Mouse (Mus musculus) heart, embryonic 14.5 days (tissue): Measurements from ENCODE around the gene A930002H24Rik. TPM values are rescaled to one million over a fixed set of nuclear protein-coding genes. Genes with fewer than 3 reads are reported as not detected.
A peak's percentile ranks its signal among the peaks of the same experiment; 100 is the strongest.

ENCODE experiments used
- ATAC-seq: fragments of 200-750 bp; cut with Nextera tagmentation; 2 replicates; pipeline ENCODE4 v1.8.0; 2017; ENCODE audit warnings: low read depth, moderate TSS enrichment; ENCODE audit not compliant: insufficient number of reproducible peaks, insufficient read depth, low FRiP score
- H3K27ac ChIP-seq, 2 experiments: fragments of 200-500 bp in 1 of 2; fragments of 300-500 bp in 1 of 2; sonication (generic) in 1 of 2; replicated peaks in 1 of 2; 2 replicates each; pipeline ENCODE4 v1.5.1; 2012 to 2014; ENCODE audit warnings: low read depth in 2 of 2, low read length in 2 of 2, control low read depth in 1 of 2, mild to moderate bottlenecking in 1 of 2, mixed read lengths in 1 of 2; ENCODE audit not compliant: control insufficient read depth in 1 of 2, insufficient read depth in 1 of 2
- H3K27me3 ChIP-seq: fragments of 300-500 bp; sonication (generic); 2 replicates; pipeline ENCODE4 v1.6.1; 2014; ENCODE audit warnings: mild to moderate bottlenecking, low read length, control low read depth; ENCODE audit not compliant: control insufficient read depth, insufficient read depth
- H3K36me3 ChIP-seq: fragments of 300-500 bp; sonication (generic); 2 replicates; pipeline ENCODE4 v1.6.1; 2014; ENCODE audit warnings: mild to moderate bottlenecking, control low read depth, low read length, mixed read lengths; ENCODE audit not compliant: control insufficient read depth, insufficient read depth
- H3K4me1 ChIP-seq, 2 experiments: fragments of 200-500 bp in 1 of 2; fragments of 300-500 bp in 1 of 2; sonication (generic) in 1 of 2; 2 replicates each; pipeline ENCODE4 v1.6.1; 2012 to 2014; ENCODE audit warnings: low read length in 2 of 2, control low read depth in 1 of 2, mixed read lengths in 1 of 2; ENCODE audit not compliant: control insufficient read depth in 2 of 2, insufficient read depth in 2 of 2
- H3K4me2 ChIP-seq: fragments of 300-500 bp; sonication (generic); 2 replicates; pipeline ENCODE4 v1.6.1; 2014; ENCODE audit warnings: mild to moderate bottlenecking, low read length
- H3K4me3 ChIP-seq, 2 experiments: fragments of 200-500 bp in 1 of 2; fragments of 300-500 bp in 1 of 2; sonication (generic) in 1 of 2; 2 replicates each; pipeline ENCODE4 v1.5.1; 2012 to 2014; ENCODE audit warnings: low read length in 2 of 2, mild to moderate bottlenecking in 2 of 2, control low read depth in 1 of 2, low read depth in 1 of 2, moderate library complexity in 1 of 2; ENCODE audit not compliant: control insufficient read depth in 1 of 2, insufficient read depth in 1 of 2
- H3K9ac ChIP-seq: fragments of 300-500 bp; sonication (generic); 2 replicates; pipeline ENCODE4 v1.6.1; 2014; ENCODE audit warnings: mild to moderate bottlenecking, low read length
- H3K9me3 ChIP-seq: fragments of 300-500 bp; sonication (generic); 2 replicates; pipeline ENCODE4 v1.6.1; 2016; ENCODE audit warnings: low read length, control low read depth; ENCODE audit not compliant: control insufficient read depth
- WGBS: fragments of 180-500 bp; shearing (Covaris S2); extraction: QIAGEN DNeasy Blood & Tissue Kit; methylation state at CpG from one replicate; pipeline ENCODE4 v1.1.7; 2014; 5-methylcytosine and 5-hydroxymethylcytosine counted together
- polyA plus RNA-seq: library from polyadenylated mRNA; unstranded; fragments of >200 nt; fragmentation: Nextera tagmentation; extraction: Ambion mirVana; gene quantifications from 2 replicates; pipeline ENCODE4 v1.2.1, GENCODE M21; 2014

The A930002H24Rik gene
- 3.3 and 3.6 TPM in 2 replicates for polyA plus RNA-seq

GRCm38 (mm10) chr17:63863647-63864149 lies at the start of gene A930002H24Rik:
Gene A930002H24Rik (minus strand): TSS chr17:63863791.
- H3K4me1 ChIP-seq, result peaks cover 2 to 19% of the 10 kb centered on the region in 2 experiments; a peak in 3 of 4 replicates
- H3K27me3 ChIP-seq, result no peaks in the 10 kb centered on the region
- under 1% methylated on average over 55 of the region's 55 CpGs for WGBS
- H3K9me3 ChIP-seq, result no peaks in the 10 kb centered on the region
- peak within 1 kb of the TSS; percentile 79 for H3K4me2 ChIP-seq
- H3K36me3 ChIP-seq, result no peaks in the 10 kb centered on the region
- H3K27ac ChIP-seq, result peak within 1 kb of the TSS; percentile 78 to 80
- H3K9ac ChIP-seq, result peak within 1 kb of the TSS; percentile 93
- peak within 1 kb of the TSS; percentile 91 to 94 for H3K4me3 ChIP-seq
- ATAC-seq, result peak; percentile 99

GRCm38 (mm10) chr17:63909297-63909696 lies 45.7 kb upstream of the A930002H24Rik start:
- Histone ChIP-seq H3K27ac (no peak overlapping the region), H3K9ac (no peak overlapping the region), H3K4me2 (no peak overlapping the region), H3K4me3 (no peak overlapping the region), H3K9me3 (no peaks in the 10 kb centered on the region), H3K36me3 (peaks cover 17% of the 10 kb centered on the region), H3K27me3 (no peaks in the 10 kb centered on the region), H3K4me1 (no peaks in the 10 kb centered on the region)
- ATAC-seq, result no peak
- 89% methylated on average over 4 of the region's 4 CpGs for WGBS

DNA sequence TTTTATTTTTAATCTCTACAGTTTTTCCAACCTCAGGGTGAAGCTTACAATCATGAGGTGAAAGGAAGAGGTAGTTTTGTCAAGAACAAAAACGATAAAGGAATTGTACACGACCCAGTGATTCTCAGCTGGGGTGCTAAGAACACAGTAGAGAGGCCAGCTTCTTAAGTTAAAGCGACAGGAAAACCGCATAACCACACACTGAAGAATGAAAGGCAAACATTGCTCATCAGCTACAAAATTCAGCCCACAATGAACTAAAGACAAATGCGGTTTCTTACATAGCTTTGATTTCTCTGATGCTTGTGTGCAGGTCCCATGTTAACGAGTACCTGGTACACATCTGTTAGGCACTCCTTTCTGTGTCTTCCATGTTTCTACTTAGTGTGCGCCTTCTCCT lies 33.5 kb upstream of the A930002H24Rik start:
- no peaks in the 10 kb centered on the region for H3K9me3 ChIP-seq
- peaks cover 12% of the 10 kb centered on the region; the same call in 1 of the 2 replicates for H3K36me3 ChIP-seq
- H3K27me3 ChIP-seq, result no peaks in the 10 kb centered on the region
- H3K4me2 ChIP-seq, result no peak overlapping the region
- no peak overlapping the region for H3K27ac ChIP-seq
- WGBS, result 85% methylated on average over 7 of the region's 7 CpGs
- no peak overlapping the region for H3K4me3 ChIP-seq
- no peak for ATAC-seq
- no peak overlapping the region for H3K9ac ChIP-seq
- peaks cover 2 to 3% of the 10 kb centered on the region in 2 experiments; a peak in 1 of 4 replicates for H3K4me1 ChIP-seq

DNA sequence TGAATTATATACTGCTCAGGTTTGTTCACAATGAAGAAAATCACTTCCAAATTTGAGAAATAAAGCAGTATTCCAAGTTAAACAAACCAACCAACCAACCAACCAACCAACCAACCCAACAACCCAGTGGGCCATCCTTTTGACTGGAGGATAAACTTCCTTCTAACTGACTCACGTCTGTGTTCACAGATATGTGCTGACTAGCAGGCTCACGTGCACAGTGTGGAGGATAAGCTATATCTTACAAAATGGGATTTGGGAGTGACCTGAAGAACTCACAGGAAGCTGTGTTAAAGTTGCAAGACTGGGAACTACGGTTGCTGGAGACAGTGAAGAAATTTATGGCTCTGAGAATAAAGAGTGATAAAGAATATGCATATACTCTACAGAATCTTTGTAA lies 32.2 kb upstream of the A930002H24Rik start:
- Histone ChIP-seq H3K4me3 (no peak overlapping the region), H3K36me3 (peaks cover 12% of the 10 kb centered on the region; the same call in 1 of the 2 replicates), H3K27me3 (no peaks in the 10 kb centered on the region), H3K9me3 (no peaks in the 10 kb centered on the region), H3K9ac (no peak overlapping the region), H3K4me1 (peaks cover 2 to 3% of the 10 kb centered on the region in 2 experiments; a peak in 1 of 4 replicates), H3K27ac (no peak overlapping the region), H3K4me2 (no peak overlapping the region)
- no peak for ATAC-seq
- 54% methylated on average over 3 of the region's 3 CpGs for WGBS

DNA sequence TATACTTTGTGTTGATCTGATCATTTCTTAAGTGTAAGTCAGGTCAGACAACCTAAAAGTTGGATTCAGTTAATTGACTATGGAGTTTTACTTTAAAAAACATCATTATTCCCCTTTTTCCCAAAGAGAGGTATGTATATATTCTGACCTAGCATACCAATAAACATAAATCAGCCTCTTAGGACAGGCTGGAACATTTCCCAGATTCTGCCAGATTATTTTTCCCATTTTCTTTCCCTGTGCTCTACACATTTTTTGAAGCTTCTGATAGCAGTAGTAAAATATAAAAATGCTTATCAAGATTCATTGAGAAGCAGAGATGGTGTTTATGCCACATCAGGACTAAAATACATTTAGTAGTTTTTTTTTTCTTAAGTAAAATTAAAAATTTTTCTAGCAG lies 27.0 kb upstream of the A930002H24Rik start:
- H3K9me3 ChIP-seq, result no peaks in the 10 kb centered on the region
- H3K4me1 ChIP-seq, result no peaks in the 10 kb centered on the region
- H3K27me3 ChIP-seq, result no peaks in the 10 kb centered on the region
- H3K27ac ChIP-seq, result no peak overlapping the region
- H3K36me3 ChIP-seq, result no peaks in the 10 kb centered on the region
- H3K4me2 ChIP-seq, result no peak overlapping the region
- H3K9ac ChIP-seq, result no peak overlapping the region
- ATAC-seq, result no peak
- H3K4me3 ChIP-seq, result no peak overlapping the region

DNA sequence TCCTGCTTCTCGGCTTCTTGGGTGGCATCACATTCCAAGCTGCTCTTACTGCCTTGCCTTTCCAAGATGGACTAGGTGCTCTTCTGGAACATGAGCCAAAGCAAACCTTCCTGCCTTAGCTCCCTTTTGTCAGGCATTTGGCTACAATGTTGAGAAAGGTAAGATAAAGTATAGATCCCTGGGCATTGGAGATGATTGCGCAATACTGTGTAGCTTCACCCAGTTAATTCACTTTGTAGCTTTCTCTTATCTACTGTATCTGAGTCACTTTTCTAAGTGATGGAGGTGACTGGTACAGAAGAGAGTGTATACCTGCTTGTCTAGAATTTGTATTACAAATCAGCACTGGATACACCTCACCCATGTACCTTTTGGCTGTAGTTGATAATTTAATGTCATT lies 23.4 kb upstream of the A930002H24Rik start:
- Histone ChIP-seq H3K4me2 (no peak overlapping the region), H3K4me1 (no peaks in the 10 kb centered on the region), H3K36me3 (no peaks in the 10 kb centered on the region), H3K9ac (no peak overlapping the region), H3K27me3 (no peaks in the 10 kb centered on the region), H3K4me3 (no peak overlapping the region), H3K9me3 (no peaks in the 10 kb centered on the region), H3K27ac (no peak overlapping the region)
- no peak for ATAC-seq
- 97% methylated on average over 2 of the region's 2 CpGs for WGBS

- H3K27me3 ChIP-seq, result no peaks in the 10 kb centered on the region
- H3K4me1 ChIP-seq, result no peaks in the 10 kb centered on the region
- H3K4me2 ChIP-seq, result no peak overlapping the region
- H3K4me3 ChIP-seq, result no peak overlapping the region
- no peak for ATAC-seq
- no peak overlapping the region for H3K9ac ChIP-seq
- H3K27ac ChIP-seq, result no peak overlapping the region
- H3K9me3 ChIP-seq, result no peaks in the 10 kb centered on the region
- no peaks in the 10 kb centered on the region for H3K36me3 ChIP-seq
- 67% methylated on average over 4 of the region's 4 CpGs for WGBS
Observed at GRCm38 (mm10) chr17:63880009-63880408, 16.4 kb upstream of the A930002H24Rik start.

DNA sequence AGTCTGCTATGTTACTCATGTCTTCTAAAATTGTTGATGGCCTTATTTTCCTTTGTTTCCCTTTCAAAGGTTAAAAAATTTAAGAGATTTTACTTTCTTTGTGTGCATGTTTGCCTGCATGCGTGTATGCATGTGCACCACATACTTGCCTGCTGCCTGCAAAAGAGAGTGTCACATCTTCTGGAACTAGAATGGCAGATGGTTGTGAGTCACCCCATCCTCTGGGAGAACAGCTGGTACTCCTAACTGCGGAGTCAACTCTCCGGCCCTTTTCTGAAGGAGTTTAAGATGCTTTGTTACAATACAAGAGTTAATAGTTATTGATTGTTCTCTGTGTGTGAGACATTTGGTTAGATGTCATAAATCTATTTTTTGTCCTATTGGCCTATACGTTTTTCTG lies 15.3 kb upstream of the A930002H24Rik start:
- Histone ChIP-seq H3K4me1 (no peaks in the 10 kb centered on the region), H3K4me3 (no peak overlapping the region), H3K9me3 (no peaks in the 10 kb centered on the region), H3K27ac (no peak overlapping the region), H3K36me3 (no peaks in the 10 kb centered on the region), H3K4me2 (no peak overlapping the region), H3K27me3 (no peaks in the 10 kb centered on the region), H3K9ac (no peak overlapping the region)
- ATAC-seq, result no peak
- WGBS, result 94% methylated on average over 4 of the region's 4 CpGs
